ENCODE assay signal across 7 mouse cellular contexts in the genomic region with DNA sequence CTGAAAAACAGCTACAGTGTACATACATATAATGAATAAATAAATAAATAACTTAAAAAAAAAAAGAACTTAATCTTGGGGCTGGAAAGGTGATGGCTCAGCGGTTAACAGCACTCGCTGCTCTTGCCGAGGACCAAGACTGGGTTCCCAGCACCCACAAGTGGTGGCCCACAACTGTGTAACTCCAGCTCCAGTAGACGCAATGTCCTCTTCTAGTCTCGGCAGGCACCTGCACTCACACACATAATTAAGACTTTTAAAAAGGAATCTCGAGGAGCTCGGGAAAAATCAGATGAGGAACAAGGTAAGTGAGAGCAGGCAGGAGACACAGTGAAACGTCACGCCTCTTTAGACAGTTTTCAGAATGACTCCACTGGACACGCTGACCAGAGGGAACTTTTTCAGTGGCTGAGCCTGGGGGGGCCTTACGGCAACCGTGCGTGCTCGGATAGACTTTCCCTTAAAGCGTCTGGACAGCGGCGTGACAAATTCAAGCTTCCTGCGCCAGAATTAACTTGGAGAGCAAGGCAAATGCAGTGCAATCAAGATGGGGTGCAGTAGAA. TPM values are rescaled to one million over a fixed set of nuclear protein-coding genes. Genes with fewer than 3 reads are reported as not detected.
DNase-seq lines count a peak whose midpoint lies in the region; ATAC-seq and TF ChIP-seq lines count a peak whose summit lies in the region.

No protein-coding gene starts in this region.

- H3K9me3 ChIP-seq in lung, embryonic 14.5 days (ENCODE audit: low read depth, low read length): no peaks in the 10 kb centered on the region
- H3K9me3 ChIP-seq in megakaryocyte, embryonic 14.5 days: no peaks in the 10 kb centered on the region

- peak overlapping the region; percentile 73 for H3K9ac ChIP-seq in lung, embryonic 14.5 days

- WGBS in lung, embryonic 14.5 days: 11% methylated on average over 18 of the region's 18 CpGs

- H3K4me3 ChIP-seq in lung, embryonic 14.5 days (ENCODE audit: low read depth, low read length): peak overlapping the region; percentile 84
- H3K4me3 ChIP-seq in bone marrow macrophage, adult 2 months (ENCODE audit: insufficient read depth, low read length): peak overlapping the region; percentile 68
- peak overlapping the region; percentile 96 for H3K4me3 ChIP-seq in megakaryocyte, embryonic 14.5 days (replicated peaks)

- no peak for TF ChIP-seq POLR2A in bone marrow macrophage, adult 2 months (IDR thresholded peaks at IDR 0.05; ENCODE audit: borderline replicate concordance, low read depth, low read length)

- H3K27me3 ChIP-seq in lung, embryonic 14.5 days (ENCODE audit: insufficient read depth, low read length): peaks cover 5% of the 10 kb centered on the region; the same call in 1 of the 2 replicates
- peaks cover 13% of the 10 kb centered on the region for H3K27me3 ChIP-seq in megakaryocyte, embryonic 14.5 days (replicated peaks)

- peak overlapping the region; percentile 87 for H3K27ac ChIP-seq in lung, embryonic 14.5 days (ENCODE audit: low read depth)
- H3K27ac ChIP-seq in bone marrow macrophage, adult 2 months (ENCODE audit: insufficient read depth, low read depth, low read length): peak overlapping the region; percentile 27

- 0 out of 2 replicates have a peak, but pooled peaks cover 6% of the 10 kb centered on the region for H3K36me3 ChIP-seq in lung, embryonic 14.5 days (ENCODE audit: insufficient read depth)
- peaks cover 20% of the 10 kb centered on the region for H3K36me3 ChIP-seq in megakaryocyte, embryonic 14.5 days (replicated peaks; ENCODE audit: low read length)

- ATAC-seq in lung, embryonic 14.5 days (ENCODE audit: insufficient read depth): no peak

- peak; percentile 0; the same call in 1 of the 2 replicates for TF ChIP-seq CTCF in lung, embryonic 14.5 days (IDR thresholded peaks at IDR 0.05; ENCODE audit: low read depth)
- no peak for TF ChIP-seq CTCF in bone marrow macrophage, adult 2 months (IDR thresholded peaks at IDR 0.05; ENCODE audit: low read depth, low read length)

- peak; percentile 19 for DNase-seq in lung, embryonic 14.5 days
- DNase-seq in lung, postnatal 4 days: no peak
- peak; percentile 2 for DNase-seq in forelimb bud, embryonic 11.5 days (ENCODE audit: low read depth, low spot score)
- no peak for DNase-seq in right cerebral cortex, postnatal 10 days (ENCODE audit: low spot score in 2 of 2)
- no peak for DNase-seq in frontal cortex, adult 2 months (ENCODE audit: extremely low spot score in 1 of 2, low spot score in 1 of 2)

- peak overlapping the region; percentile 85 for H3K4me2 ChIP-seq in lung, embryonic 14.5 days

- H3K4me1 ChIP-seq in lung, embryonic 14.5 days (ENCODE audit: insufficient read depth): no peaks in the 10 kb centered on the region
- no peaks in the 10 kb centered on the region for H3K4me1 ChIP-seq in bone marrow macrophage, adult 2 months (ENCODE audit: control insufficient read depth, insufficient read depth, low read length)
- peaks cover 44% of the 10 kb centered on the region for H3K4me1 ChIP-seq in megakaryocyte, embryonic 14.5 days

RNA-seq across cellular contexts. Expression of gene Cnot10, which starts 0.7 kb away (rescaled TPM):
- 66.4 and 66.6 TPM in 2 replicates for polyA plus RNA-seq in lung, embryonic 14.5 days (2014; fragmentation: Nextera tagmentation; extraction: Ambion mirVana)
- 23.0 and 24.2 TPM in 2 replicates for polyA plus RNA-seq in bone marrow macrophage, adult 2 months (2012; ENCODE audit: insufficient read depth, insufficient read length, missing spikeins)
- polyA plus RNA-seq in megakaryocyte, embryonic 14.5 days (2012; ENCODE audit: insufficient read depth, low replicate concordance): 7.8 and 9.6 TPM in 2 replicates
- 78.8 and 83.4 TPM in 2 replicates for polyA plus RNA-seq in frontal cortex, adult 2 months (2012; rRNA removed)

RNA-seq across cellular contexts. Expression of gene Dync1li1, which starts 49.3 kb away (rescaled TPM):
- polyA plus RNA-seq in lung, embryonic 14.5 days (2014; fragmentation: Nextera tagmentation; extraction: Ambion mirVana): 49.9 and 51.1 TPM in 2 replicates
- 46.1 and 46.6 TPM in 2 replicates for polyA plus RNA-seq in bone marrow macrophage, adult 2 months (2012; ENCODE audit: insufficient read depth, insufficient read length, missing spikeins)
- polyA plus RNA-seq in megakaryocyte, embryonic 14.5 days (2012; ENCODE audit: insufficient read depth, low replicate concordance): 12.7 and 15.1 TPM in 2 replicates
- polyA plus RNA-seq in frontal cortex, adult 2 months (2012; rRNA removed): 49.7 and 56.9 TPM in 2 replicates

Comparison
In these comparisons a context has a peak if more than half of its experiments do, and no peak if none do; other contexts are left out.
1. DNase-seq: peak in lung, embryonic 14.5 days (single experiment) and forelimb bud, embryonic 11.5 days (single experiment); none in lung, postnatal 4 days (0 of 2), right cerebral cortex, postnatal 10 days (0 of 2) and frontal cortex, adult 2 months (0 of 2).
2. Peak in every context shown above with its lines, with median percentiles within 50 percentile points of each other: H3K4me3 ChIP-seq.